9 mouse cellular contexts compared by ENCODE assay signal in genomic region chr8:121294234-121295108, GRCm38 (mm10).
A peak's percentile ranks its signal among the peaks of the same experiment; 100 is the strongest.
DNase-seq lines count a peak whose midpoint lies in the region; ATAC-seq and TF ChIP-seq lines count a peak whose summit lies in the region.
"Had no signal": no experiment of that assay in that cellular context is flagged by ENCODE, and none has a peak within 500 bp of the region (broad histone marks: within the 10 kb centered on the region; RNA-seq: fewer than 3 reads in every experiment).

No protein-coding gene starts in this region.

- peak; percentile 93 for DNase-seq in heart, adult 11 months
- DNase-seq in heart, postnatal 10 days = no peak
- DNase-seq in midbrain, embryonic 10.5 days (ENCODE audit: low spot score) = peak; percentile 69
- DNase-seq in midbrain, postnatal 0 days (ENCODE audit: low spot score) = no peak
- DNase-seq in retina, postnatal 1 day = peak; percentile 68
- no peak for DNase-seq in liver, embryonic 11.5 days (ENCODE audit: low spot score)
- DNase-seq in B cell, adult 2 months = no peak

- TF ChIP-seq CTCF in midbrain, postnatal 0 days (IDR thresholded peaks at IDR 0.05) = no peak

- H3K4me2 ChIP-seq in midbrain, postnatal 0 days (ENCODE audit: low read depth, low read length, poor library complexity, severe bottlenecking) = no peak overlapping the region
- H3K4me2 ChIP-seq in intestine, embryonic 15.5 days (replicated peaks) = no peak overlapping the region
- no peak overlapping the region for H3K4me2 ChIP-seq in liver, embryonic 11.5 days
- H3K4me2 ChIP-seq: liver, embryonic 15.5 days had no signal

- no peak for ATAC-seq in midbrain, postnatal 0 days (ENCODE audit: low FRiP score)
- ATAC-seq in intestine, embryonic 15.5 days = 0 out of 2 replicates have a peak, but pooled peaks have one; percentile 39
- no peak for ATAC-seq in liver, embryonic 11.5 days (replicated peaks; ENCODE audit: low FRiP score)

- H3K4me3 ChIP-seq in midbrain, embryonic 10.5 days = no peak overlapping the region
- no peak overlapping the region for H3K4me3 ChIP-seq in midbrain, postnatal 0 days (ENCODE audit: low read depth, low read length)
- H3K4me3 ChIP-seq in intestine, embryonic 15.5 days (replicated peaks) = no peak overlapping the region
- H3K4me3 ChIP-seq in liver, embryonic 11.5 days (ENCODE audit: low read depth, low read length) = no peak overlapping the region
- H3K4me3 ChIP-seq: liver, embryonic 15.5 days had no signal

- H3K36me3 ChIP-seq in midbrain, embryonic 10.5 days = no peaks in the 10 kb centered on the region
- no peaks in the 10 kb centered on the region for H3K36me3 ChIP-seq in midbrain, postnatal 0 days (ENCODE audit: insufficient read depth, low read length)
- no peaks in the 10 kb centered on the region for H3K36me3 ChIP-seq in intestine, embryonic 15.5 days
- H3K36me3 ChIP-seq in liver, embryonic 11.5 days (ENCODE audit: control insufficient read depth, insufficient read depth, low read length) = no peaks in the 10 kb centered on the region
- H3K36me3 ChIP-seq: liver, embryonic 15.5 days had no signal

- peaks cover 23% of the 10 kb centered on the region; the same call in 1 of the 2 replicates for H3K27me3 ChIP-seq in midbrain, embryonic 10.5 days (ENCODE audit: low read depth, poor library complexity, severe bottlenecking)
- no peaks in the 10 kb centered on the region; the same call in 1 of the 2 replicates for H3K27me3 ChIP-seq in midbrain, postnatal 0 days (ENCODE audit: insufficient read depth, low read length)
- H3K27me3 ChIP-seq in intestine, embryonic 15.5 days (replicated peaks) = peaks cover 3% of the 10 kb centered on the region; the same call in 1 of the 2 replicates
- no peaks in the 10 kb centered on the region for H3K27me3 ChIP-seq in liver, embryonic 11.5 days (replicated peaks; ENCODE audit: control insufficient read depth, insufficient read depth, low read length)

- H3K9ac ChIP-seq in midbrain, postnatal 0 days (replicated peaks; ENCODE audit: low read length, poor library complexity, severe bottlenecking) = no peak overlapping the region; the same call in 1 of the 2 replicates
- no peak overlapping the region for H3K9ac ChIP-seq in intestine, embryonic 15.5 days
- H3K9ac ChIP-seq in liver, embryonic 11.5 days (ENCODE audit: low read depth, low read length) = no peak overlapping the region
- H3K9ac ChIP-seq: liver, embryonic 15.5 days had no signal

- H3K4me1 ChIP-seq in midbrain, embryonic 10.5 days = peaks cover 52% of the 10 kb centered on the region
- H3K4me1 ChIP-seq in midbrain, postnatal 0 days (ENCODE audit: insufficient read depth, low read length) = peaks cover 17% of the 10 kb centered on the region
- H3K4me1 ChIP-seq in intestine, embryonic 15.5 days (replicated peaks) = peaks cover 19% of the 10 kb centered on the region
- peaks cover 3% of the 10 kb centered on the region; the same call in 1 of the 2 replicates for H3K4me1 ChIP-seq in liver, embryonic 11.5 days (replicated peaks; ENCODE audit: control insufficient read depth, insufficient read depth, low read length)
- H3K4me1 ChIP-seq: liver, embryonic 15.5 days had no signal

- intact Hi-C loops in heart, postnatal 10 days (cut with DNase I) = no loop called here

- no peaks in the 10 kb centered on the region for H3K9me3 ChIP-seq in midbrain, embryonic 10.5 days (replicated peaks)
- no peaks in the 10 kb centered on the region for H3K9me3 ChIP-seq in midbrain, postnatal 0 days (ENCODE audit: low read length)
- no peaks in the 10 kb centered on the region for H3K9me3 ChIP-seq in intestine, embryonic 15.5 days
- H3K9me3 ChIP-seq in liver, embryonic 11.5 days (ENCODE audit: control insufficient read depth, low read length) = no peaks in the 10 kb centered on the region
- H3K9me3 ChIP-seq: liver, embryonic 15.5 days had no signal

- H3K27ac ChIP-seq in midbrain, embryonic 10.5 days (replicated peaks) = peak overlapping the region; percentile 84
- H3K27ac ChIP-seq in midbrain, postnatal 0 days (ENCODE audit: low read depth, low read length) = no peak overlapping the region
- no peak overlapping the region for H3K27ac ChIP-seq in intestine, embryonic 15.5 days
- no peak overlapping the region; the same call in 1 of the 2 replicates for H3K27ac ChIP-seq in liver, embryonic 11.5 days (ENCODE audit: low read depth, low read length)
- H3K27ac ChIP-seq: liver, embryonic 15.5 days had no signal

- WGBS in midbrain, embryonic 10.5 days = 37% methylated on average over 29 of the region's 29 CpGs
- WGBS in midbrain, postnatal 0 days = 22% methylated on average over 29 of the region's 29 CpGs
- 39% methylated on average over 29 of the region's 29 CpGs for WGBS in intestine, embryonic 15.5 days
- 43% methylated on average over 29 of the region's 29 CpGs for WGBS in liver, embryonic 11.5 days

Comparison
In these comparisons a context has a peak if more than half of its experiments do, and no peak if none do; other contexts are left out.
1. DNase-seq: peak in heart, adult 11 months (single experiment), midbrain, embryonic 10.5 days (single experiment) and retina, postnatal 1 day (single experiment); none in heart, postnatal 10 days (0 of 2), midbrain, postnatal 0 days (single experiment), liver, embryonic 11.5 days (single experiment) and B cell, adult 2 months (0 of 2).